ENCODE assay signal across 8 mouse cellular contexts in the genomic region with DNA sequence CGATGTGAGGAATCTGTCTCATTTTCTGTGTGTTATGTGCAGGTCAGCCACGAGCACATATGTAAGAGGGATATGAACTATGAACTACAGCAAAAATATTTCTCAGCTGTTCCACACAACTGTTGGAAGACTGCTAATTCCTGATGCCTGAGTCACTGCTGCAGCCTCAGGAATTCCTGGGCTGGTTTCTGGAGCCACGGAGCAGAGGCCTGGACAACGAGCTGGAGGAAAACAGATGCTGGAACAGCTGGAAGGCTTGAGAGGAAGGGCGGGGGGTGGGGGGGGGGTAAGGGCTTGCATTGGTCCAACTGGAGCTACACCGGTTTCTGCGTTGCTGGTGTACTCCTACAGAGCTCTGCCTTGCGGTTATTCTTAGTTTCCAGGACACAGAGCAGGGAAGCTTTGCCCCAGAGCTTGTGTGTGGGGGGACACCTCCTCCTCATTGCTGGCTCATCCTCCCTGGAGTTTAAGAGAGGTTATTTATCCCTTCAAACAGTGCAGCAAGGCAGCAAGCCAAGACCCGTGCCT. TPM values are rescaled to one million over a fixed set of nuclear protein-coding genes. Genes with fewer than 3 reads are reported as not detected.
DNase-seq lines count a peak whose midpoint lies in the region; ATAC-seq lines count a peak whose summit lies in the region.

No protein-coding gene starts in this region.

- peaks cover 7% of the 10 kb centered on the region; the same call in 1 of the 2 replicates for H3K27me3 ChIP-seq in heart, embryonic 12.5 days (replicated peaks)

- H3K27ac ChIP-seq in heart, embryonic 12.5 days (ENCODE audit: poor library complexity, severe bottlenecking) = peak overlapping the region; percentile 42; the same call in 1 of the 2 replicates

- no peak for DNase-seq in frontal cortex, postnatal 25 days (ENCODE audit: low spot score in 2 of 2)
- DNase-seq in embryo, embryonic 10 days (ENCODE audit: low spot score) = peak; percentile 51
- DNase-seq in left cerebral cortex, adult 18-20 months (ENCODE audit: low spot score in 2 of 2) = peak; percentile 5 to 27
- DNase-seq in ovary, postnatal 36 days (ENCODE audit: low spot score) = peak; percentile 60
- DNase-seq in urinary bladder, postnatal 25 days (ENCODE audit: low spot score) = no peak
- no peak for DNase-seq in thymus, postnatal 0 days (ENCODE audit: low spot score)

- H3K4me1 ChIP-seq in heart, embryonic 12.5 days (replicated peaks) = peaks cover 16% of the 10 kb centered on the region

- peak overlapping the region; percentile 29; the same call in 1 of the 2 replicates for H3K4me2 ChIP-seq in heart, embryonic 12.5 days

- 19% methylated on average over 9 of the region's 9 CpGs for WGBS in heart, embryonic 12.5 days

- H3K36me3 ChIP-seq in heart, embryonic 12.5 days = no peaks in the 10 kb centered on the region

- ATAC-seq in frontal cortex, adult (ENCODE audit: low TSS enrichment) = peak; percentile 96
- peak; percentile 73; the same call in 1 of the 2 replicates for ATAC-seq in heart, embryonic 12.5 days (ENCODE audit: insufficient number of reproducible peaks, low FRiP score)

- no peaks in the 10 kb centered on the region for H3K9me3 ChIP-seq in heart, embryonic 12.5 days (replicated peaks)

- H3K4me3 ChIP-seq in heart, embryonic 12.5 days = no peak overlapping the region

- no peak overlapping the region for H3K9ac ChIP-seq in heart, embryonic 12.5 days

RNA-seq across cellular contexts. Expression of a gene that starts 22.6 kb away (rescaled TPM):
- 2,303 and 2,375 TPM in 2 replicates for polyA plus RNA-seq in heart, embryonic 12.5 days (2016; fragmentation: Nextera tagmentation; extraction: Ambion mirVana)
- 100 to 1,000 TPM; 420 to 461 TPM for total RNA-seq in left cerebral cortex, adult 18-20 months (2021)
- polyA plus RNA-seq in thymus, postnatal 0 days (2015; fragmentation: Nextera tagmentation; extraction: Ambion mirVana) = 2,490 and 2,753 TPM in 2 replicates

Comparison
In these comparisons a context has a peak if more than half of its experiments do, and no peak if none do; other contexts are left out.
1. DNase-seq: peak in embryo, embryonic 10 days (single experiment), left cerebral cortex, adult 18-20 months (2 of 2) and ovary, postnatal 36 days (single experiment); none in frontal cortex, postnatal 25 days (0 of 2), urinary bladder, postnatal 25 days (single experiment) and thymus, postnatal 0 days (single experiment).